Mouse (Mus musculus): Measurements from ENCODE around the gene Cux2. TPM values are rescaled to one million over a fixed set of nuclear protein-coding genes. Genes with fewer than 3 reads are reported as not detected.

Cux2 gene
- polyA plus RNA-seq, 1 experiment, result 3.6 TPM

GRCm38 (mm10) chr5:121950175-121950574 is 99.7 kb downstream of the Cux2 start:
- TF ChIP-seq POLR2A (IDR thresholded peaks at IDR 0.05; ENCODE audit: low read depth, low read length), result no peak
- no peak for TF ChIP-seq CTCF (conservative IDR thresholded peaks at IDR 0.05; ENCODE audit: insufficient read depth, insufficient read length, low read depth, low read length)
- Histone ChIP-seq H3K4me1 (ENCODE audit: control insufficient read depth, insufficient read depth, low read length) (no peaks in the 10 kb centered on the region), H3K36me3 (ENCODE audit: control insufficient read depth, insufficient read depth, low read length) (no peaks in the 10 kb centered on the region), H3K27me3 (replicated peaks; ENCODE audit: control insufficient read depth, insufficient read depth, low read length) (no peaks in the 10 kb centered on the region), H3K27ac (ENCODE audit: insufficient read depth, low read depth, low read length) (no peak overlapping the region), H3K4me3 (ENCODE audit: insufficient read depth, low read depth, low read length) (no peak overlapping the region)
- WGBS, result 68% methylated on average over 2 of the region's 2 CpGs
- DNase-seq, result no peak

- H3K4me1 ChIP-seq (ENCODE audit: control insufficient read depth, insufficient read depth, low read length), result no peaks in the 10 kb centered on the region
- WGBS, result 31% methylated on average over 8 of the region's 8 CpGs
- H3K27me3 ChIP-seq (replicated peaks; ENCODE audit: control insufficient read depth, insufficient read depth, low read length), result no peaks in the 10 kb centered on the region
- no peak for TF ChIP-seq POLR2A (IDR thresholded peaks at IDR 0.05; ENCODE audit: low read depth, low read length)
- no peak for TF ChIP-seq CTCF (conservative IDR thresholded peaks at IDR 0.05; ENCODE audit: insufficient read depth, insufficient read length, low read depth, low read length)
- H3K4me3 ChIP-seq (ENCODE audit: insufficient read depth, low read depth, low read length), result no peak overlapping the region
- DNase-seq, result no peak
- no peaks in the 10 kb centered on the region for H3K36me3 ChIP-seq (ENCODE audit: control insufficient read depth, insufficient read depth, low read length)
- H3K27ac ChIP-seq (ENCODE audit: insufficient read depth, low read depth, low read length), result no peak overlapping the region
These were observed 100.9 kb downstream of the Cux2 start for GRCm38 (mm10) chr5:121949050-121949443.

GRCm38 (mm10) chr5:121948302-121949049 is 101.4 kb downstream of the Cux2 start:
- H3K4me1 ChIP-seq (ENCODE audit: control insufficient read depth, insufficient read depth, low read length), result no peaks in the 10 kb centered on the region
- TF ChIP-seq POLR2A (IDR thresholded peaks at IDR 0.05; ENCODE audit: low read depth, low read length), result no peak
- no peak for TF ChIP-seq CTCF (conservative IDR thresholded peaks at IDR 0.05; ENCODE audit: insufficient read depth, insufficient read length, low read depth, low read length)
- no peaks in the 10 kb centered on the region for H3K27me3 ChIP-seq (replicated peaks; ENCODE audit: control insufficient read depth, insufficient read depth, low read length)
- H3K36me3 ChIP-seq (ENCODE audit: control insufficient read depth, insufficient read depth, low read length), result no peaks in the 10 kb centered on the region
- DNase-seq, result peak; percentile 24
- no peak overlapping the region for H3K27ac ChIP-seq (ENCODE audit: insufficient read depth, low read depth, low read length)
- WGBS, result 4% methylated on average over 44 of the region's 44 CpGs
- peak overlapping the region; percentile 12; the same call in 1 of the 2 replicates for H3K4me3 ChIP-seq (ENCODE audit: insufficient read depth, low read depth, low read length)

- no peaks in the 10 kb centered on the region for H3K4me1 ChIP-seq (ENCODE audit: control insufficient read depth, insufficient read depth, low read length)
- H3K4me3 ChIP-seq (ENCODE audit: insufficient read depth, low read depth, low read length), result no peak overlapping the region
- H3K27me3 ChIP-seq (replicated peaks; ENCODE audit: control insufficient read depth, insufficient read depth, low read length), result no peaks in the 10 kb centered on the region
- no peak for DNase-seq
- no peak for TF ChIP-seq POLR2A (IDR thresholded peaks at IDR 0.05; ENCODE audit: low read depth, low read length)
- no peak for TF ChIP-seq CTCF (conservative IDR thresholded peaks at IDR 0.05; ENCODE audit: insufficient read depth, insufficient read length, low read depth, low read length)
- H3K36me3 ChIP-seq (ENCODE audit: control insufficient read depth, insufficient read depth, low read length), result no peaks in the 10 kb centered on the region
- no peak overlapping the region for H3K27ac ChIP-seq (ENCODE audit: insufficient read depth, low read depth, low read length)
- WGBS, result 80% methylated on average over 7 of the region's 7 CpGs
These were observed 103.2 kb downstream of the Cux2 start for GRCm38 (mm10) chr5:121946657-121947245.

- DNase-seq, result peak; percentile 31
- WGBS, result 57% methylated on average over 6 of the region's 6 CpGs
- TF ChIP-seq POLR2A (IDR thresholded peaks at IDR 0.05; ENCODE audit: low read depth, low read length) (no peak), CTCF (conservative IDR thresholded peaks at IDR 0.05; ENCODE audit: insufficient read depth, insufficient read length, low read depth, low read length) (peak; percentile 84)
These were observed 104.1 kb downstream of the Cux2 start for GRCm38 (mm10) chr5:121945819-121946218.

GRCm38 (mm10) chr5:121944021-121944790 is 105.7 kb downstream of the Cux2 start:
- no peak for DNase-seq
- Histone ChIP-seq H3K4me3 (ENCODE audit: insufficient read depth, low read depth, low read length) (no peak overlapping the region), H3K4me1 (ENCODE audit: control insufficient read depth, insufficient read depth, low read length) (no peaks in the 10 kb centered on the region), H3K27me3 (replicated peaks; ENCODE audit: control insufficient read depth, insufficient read depth, low read length) (no peaks in the 10 kb centered on the region), H3K27ac (ENCODE audit: insufficient read depth, low read depth, low read length) (no peak overlapping the region), H3K36me3 (ENCODE audit: control insufficient read depth, insufficient read depth, low read length) (no peaks in the 10 kb centered on the region)
- 93% methylated on average over 16 of the region's 16 CpGs for WGBS
- TF ChIP-seq CTCF (conservative IDR thresholded peaks at IDR 0.05; ENCODE audit: insufficient read depth, insufficient read length, low read depth, low read length) (no peak; the same call in 1 of the 2 replicates), POLR2A (IDR thresholded peaks at IDR 0.05; ENCODE audit: low read depth, low read length) (no peak)

More at GRCm38 (mm10) chr5:121945819-121946218, 104.1 kb downstream of the Cux2 start:
- no peaks in the 10 kb centered on the region for H3K27me3 ChIP-seq (replicated peaks; ENCODE audit: control insufficient read depth, insufficient read depth, low read length)
- H3K27ac ChIP-seq (ENCODE audit: insufficient read depth, low read depth, low read length), result no peak overlapping the region
- no peaks in the 10 kb centered on the region for H3K36me3 ChIP-seq (ENCODE audit: control insufficient read depth, insufficient read depth, low read length)
- H3K4me3 ChIP-seq (ENCODE audit: insufficient read depth, low read depth, low read length), result no peak overlapping the region
- H3K4me1 ChIP-seq (ENCODE audit: control insufficient read depth, insufficient read depth, low read length), result no peaks in the 10 kb centered on the region

GRCm38 (mm10) chr5:121943472-121943871 is 106.4 kb downstream of the Cux2 start:
- TF ChIP-seq POLR2A (IDR thresholded peaks at IDR 0.05; ENCODE audit: low read depth, low read length) (no peak), CTCF (conservative IDR thresholded peaks at IDR 0.05; ENCODE audit: insufficient read depth, insufficient read length, low read depth, low read length) (peak; percentile 75)
- DNase-seq, result no peak
- WGBS, result 64% methylated on average over 7 of the region's 7 CpGs
- no peak overlapping the region for H3K27ac ChIP-seq (ENCODE audit: insufficient read depth, low read depth, low read length)
- no peaks in the 10 kb centered on the region for H3K4me1 ChIP-seq (ENCODE audit: control insufficient read depth, insufficient read depth, low read length)
- H3K36me3 ChIP-seq (ENCODE audit: control insufficient read depth, insufficient read depth, low read length), result no peaks in the 10 kb centered on the region
- H3K27me3 ChIP-seq (replicated peaks; ENCODE audit: control insufficient read depth, insufficient read depth, low read length), result no peaks in the 10 kb centered on the region
- no peak overlapping the region for H3K4me3 ChIP-seq (ENCODE audit: insufficient read depth, low read depth, low read length)
